Mouse (Mus musculus): ENCODE measurements at regions not wholly inside any gene's neighbourhood (a gene's known extent, or its start where the extent isn't known, plus 50 kb on each side); places are given as distances from the start of the nearest gene placed in this dataset.

- no peak for DNase-seq
- intact Hi-C loops (cut with DNase I; ENCODE audit: low total_unique reads) = no loop called here
Observed at GRCm38 (mm10) chr13:57230253-57230652, 334.5 kb upstream of the Trpc7 start.

- intact Hi-C loops (cut with DNase I; ENCODE audit: low total_unique reads) = no loop called here
- DNase-seq = no peak
Observed at GRCm38 (mm10) chr13:57221092-57221491, 325.3 kb upstream of the Trpc7 start.

- DNase-seq = no peak
- intact Hi-C loops (cut with DNase I; ENCODE audit: low total_unique reads) = no loop called here
Observed at GRCm38 (mm10) chr13:57216161-57216560, 320.4 kb upstream of the Trpc7 start.

DNA sequence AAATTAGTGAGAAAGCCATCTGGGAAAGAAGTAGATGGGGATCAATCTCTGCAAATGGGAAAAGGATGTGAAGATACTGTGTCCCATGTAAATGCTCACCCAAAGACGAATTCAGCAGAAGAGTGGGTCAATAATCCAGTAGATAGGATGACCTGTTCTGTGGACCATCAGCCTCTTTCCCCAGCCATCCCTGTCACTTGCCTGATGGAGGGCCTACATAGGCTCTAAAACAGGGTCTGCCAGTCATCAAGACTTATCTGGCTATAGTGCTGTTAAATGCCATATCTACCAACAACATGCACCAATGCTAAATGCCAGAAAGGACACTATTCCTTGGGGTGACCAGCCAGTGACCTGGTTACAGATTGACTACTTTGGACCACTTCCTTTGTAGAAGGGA is 316.5 kb upstream of the Trpc7 start:
- no peak for DNase-seq
- intact Hi-C loops (cut with DNase I; ENCODE audit: low total_unique reads) = no loop called here

DNA sequence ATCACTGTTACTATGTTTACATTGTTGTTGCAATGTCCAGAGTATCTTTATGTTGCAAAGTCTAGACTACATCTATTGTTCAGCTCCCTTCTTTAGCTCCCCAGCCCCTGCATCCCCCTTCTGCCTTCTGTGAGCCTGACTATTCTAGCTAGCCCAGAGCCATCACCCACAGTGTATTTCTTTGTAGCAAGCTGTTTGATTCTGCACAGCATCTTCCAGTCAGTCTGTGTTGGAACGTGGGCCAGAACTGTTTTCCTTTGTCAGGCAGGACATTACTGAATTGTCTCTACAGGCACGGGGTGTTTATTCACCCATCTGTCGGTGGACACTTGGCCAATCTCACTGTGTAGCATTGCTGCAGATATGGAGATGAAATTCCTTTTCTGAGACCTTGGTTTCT is 295.4 kb upstream of the Trpc7 start:
- no peak for DNase-seq
- intact Hi-C loops (cut with DNase I; ENCODE audit: low total_unique reads) = no loop called here

- DNase-seq = no peak
- intact Hi-C loops (cut with DNase I; ENCODE audit: low total_unique reads) = no loop called here
Observed at GRCm38 (mm10) chr13:57189246-57189645, 293.5 kb upstream of the Trpc7 start.

DNA sequence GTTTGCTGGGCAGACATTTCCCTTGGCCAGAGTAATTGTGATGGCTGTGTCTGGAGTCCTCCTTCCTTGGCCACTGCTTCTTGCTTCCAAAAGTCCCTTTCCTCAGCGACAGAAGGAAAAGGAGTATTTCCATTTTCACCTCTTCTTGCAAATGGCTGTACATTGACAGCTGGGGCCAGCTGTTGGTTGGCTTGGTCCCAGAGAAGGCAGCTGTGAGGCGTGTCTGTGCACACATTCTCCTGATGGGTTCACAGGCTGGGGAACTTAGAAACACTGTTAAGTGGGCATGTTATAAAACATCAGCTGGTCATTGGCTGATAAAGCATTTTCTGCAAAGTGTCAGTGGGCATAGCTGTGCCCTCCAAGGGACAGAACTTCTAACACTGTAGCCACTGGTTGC is 290.4 kb upstream of the Trpc7 start:
- no peak for DNase-seq
- intact Hi-C loops (cut with DNase I; ENCODE audit: low total_unique reads) = no loop called here

GRCm38 (mm10) chr13:57170180-57170579 is 274.4 kb upstream of the Trpc7 start:
- intact Hi-C loops (cut with DNase I; ENCODE audit: low total_unique reads) = no loop called here
- no peak for DNase-seq

- intact Hi-C loops (cut with DNase I; ENCODE audit: low total_unique reads) = no loop called here
- no peak for DNase-seq
Observed at GRCm38 (mm10) chr13:57169621-57170020, 273.8 kb upstream of the Trpc7 start.

DNA sequence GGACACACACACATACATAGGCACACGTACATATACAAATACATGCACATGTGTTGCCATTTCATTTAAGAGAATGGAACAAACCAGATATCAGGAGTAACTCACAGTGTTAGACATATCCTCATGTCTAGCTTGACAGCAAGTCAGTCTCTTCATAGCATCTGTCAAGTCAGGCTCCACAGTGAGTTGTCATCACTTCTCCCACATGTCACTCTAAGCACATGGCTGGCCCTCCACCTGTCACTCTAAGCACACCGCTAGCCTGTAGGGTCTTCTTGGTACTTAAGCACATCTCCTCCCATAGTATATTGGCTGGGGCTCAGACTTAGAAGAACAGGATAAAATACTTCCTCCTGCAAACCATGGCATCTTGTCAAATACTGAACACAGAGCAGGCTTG is 269.6 kb upstream of the Trpc7 start:
- intact Hi-C loops (cut with DNase I; ENCODE audit: low total_unique reads) = no loop called here
- no peak for DNase-seq

GRCm38 (mm10) chr13:57152787-57153186 is 257.0 kb upstream of the Trpc7 start:
- intact Hi-C loops (cut with DNase I; ENCODE audit: low total_unique reads) = no loop called here
- DNase-seq = no peak

DNA sequence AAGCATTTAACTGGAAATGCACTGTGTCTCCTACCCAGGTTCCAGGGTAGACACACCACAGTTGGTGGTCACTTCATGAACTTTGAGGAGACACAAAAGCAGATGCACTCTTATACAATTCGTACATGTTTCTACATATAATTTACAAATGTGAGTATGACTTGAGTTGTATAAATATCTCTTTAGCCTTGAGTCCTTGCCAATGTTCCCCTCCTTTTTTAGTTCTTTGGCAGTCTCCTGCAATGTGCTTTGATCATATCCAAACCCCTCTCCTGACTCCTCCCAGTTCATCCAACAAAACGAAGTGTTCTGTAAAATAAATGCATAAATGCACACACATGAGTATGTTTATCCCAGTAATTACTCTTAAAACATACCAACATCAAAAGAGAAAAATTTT is 251.8 kb upstream of the Trpc7 start:
- intact Hi-C loops (cut with DNase I; ENCODE audit: low total_unique reads) = no loop called here
- no peak for DNase-seq

- intact Hi-C loops (cut with DNase I; ENCODE audit: low total_unique reads) = no loop called here
- no peak for DNase-seq
Observed at GRCm38 (mm10) chr13:57146708-57147107, 250.9 kb upstream of the Trpc7 start.

DNA sequence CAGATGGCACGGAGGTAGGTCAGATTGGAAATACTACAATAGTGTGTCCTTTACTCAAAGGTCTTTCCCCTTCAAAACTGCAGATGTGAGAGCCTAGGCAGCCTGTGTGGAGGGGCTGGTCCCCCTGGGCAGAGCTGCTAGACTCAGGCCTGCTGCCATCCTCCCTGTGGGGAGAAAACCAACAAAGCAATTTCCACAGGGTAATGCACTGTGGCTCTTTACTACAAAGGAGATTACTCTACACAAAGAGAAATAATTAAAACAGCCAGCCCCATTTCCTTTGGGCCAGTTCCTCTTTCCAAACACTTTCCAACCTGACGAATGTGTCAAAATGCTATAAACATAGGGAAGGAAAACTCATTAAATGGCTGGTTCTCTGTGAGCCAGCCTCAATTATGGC is 250.0 kb upstream of the Trpc7 start:
- no peak for DNase-seq
- intact Hi-C loops (cut with DNase I; ENCODE audit: low total_unique reads) = no loop called here

- intact Hi-C loops (cut with DNase I; ENCODE audit: low total_unique reads) = no loop called here
- no peak for DNase-seq
Observed at GRCm38 (mm10) chr13:57142851-57143250, 247.1 kb upstream of the Trpc7 start.

GRCm38 (mm10) chr13:57142441-57142840 is 246.6 kb upstream of the Trpc7 start:
- DNase-seq = no peak

GRCm38 (mm10) chr13:57115936-57116335 is 220.1 kb upstream of the Trpc7 start:
- no peak for DNase-seq
- intact Hi-C loops (cut with DNase I; ENCODE audit: low total_unique reads) = no loop called here

More at GRCm38 (mm10) chr13:57142441-57142840, 246.6 kb upstream of the Trpc7 start:
- intact Hi-C loops (cut with DNase I; ENCODE audit: low total_unique reads) = no loop called here

GRCm38 (mm10) chr13:57107956-57108355 is 212.2 kb upstream of the Trpc7 start:
- intact Hi-C loops (cut with DNase I; ENCODE audit: low total_unique reads) = no loop called here
- no peak for DNase-seq

- DNase-seq = no peak
- intact Hi-C loops (cut with DNase I; ENCODE audit: low total_unique reads) = no loop called here
Observed at GRCm38 (mm10) chr13:57099601-57100000, 203.8 kb upstream of the Trpc7 start.

DNA sequence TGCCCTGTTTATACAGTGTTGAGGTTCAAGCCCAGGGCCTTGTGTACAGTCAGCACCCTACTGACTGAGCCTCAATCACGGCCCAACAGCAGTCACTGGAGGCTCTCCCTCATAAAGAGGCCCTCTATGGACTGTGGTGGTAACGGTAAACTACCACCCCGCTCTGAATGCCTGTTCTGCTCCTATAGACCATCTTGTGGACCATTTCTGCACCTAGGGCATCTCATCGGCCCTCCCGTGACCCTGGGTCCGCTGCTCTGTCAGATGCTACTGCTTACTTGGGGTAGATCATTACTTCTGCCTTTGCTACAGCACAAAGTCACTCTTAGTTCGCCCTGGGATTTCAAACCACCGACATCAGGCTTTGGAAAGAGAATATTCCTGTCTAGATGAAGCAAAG is 196.1 kb upstream of the Trpc7 start:
- intact Hi-C loops (cut with DNase I; ENCODE audit: low total_unique reads) = no loop called here
- DNase-seq = no peak

GRCm38 (mm10) chr13:57089381-57090075 is 193.7 kb upstream of the Trpc7 start:
- intact Hi-C loops (cut with DNase I; ENCODE audit: low total_unique reads) = no loop called here
- peak; percentile 8 for DNase-seq

DNA sequence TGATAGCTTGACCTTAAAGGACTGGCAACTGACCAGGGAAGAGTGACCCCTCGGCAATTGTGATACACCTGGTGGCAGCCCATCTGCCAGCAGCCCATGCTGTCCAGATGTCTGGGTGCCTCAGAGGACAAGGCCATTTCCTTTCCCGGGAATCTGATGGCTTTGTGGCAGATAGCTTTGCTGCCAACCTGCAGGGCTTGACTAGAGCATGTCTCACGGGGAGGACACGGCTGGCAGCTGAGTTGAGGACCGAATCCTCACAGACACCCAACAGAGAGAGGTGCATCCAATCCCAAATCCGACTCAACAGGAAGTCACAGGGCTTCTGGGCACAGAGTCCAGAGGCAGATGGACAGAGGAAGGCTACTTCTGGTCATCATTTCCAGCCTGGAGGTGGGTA is 192.2 kb upstream of the Trpc7 start:
- no peak for DNase-seq
- intact Hi-C loops (cut with DNase I; ENCODE audit: low total_unique reads) = no loop called here

Data from gastrocnemius, postnatal 14 days (tissue).